Mouse (Mus musculus): ENCODE data around the gene Dok5. TPM values are rescaled to one million over a fixed set of nuclear protein-coding genes. Genes with fewer than 3 reads are reported as not detected.

Gene Dok5
- polyA plus RNA-seq, 2 experiments from 2014 or later = not detected

- ATAC-seq = no peak
Observed at GRCm38 (mm10) chr2:170863201-170863600, 131.6 kb downstream of the Dok5 start.

GRCm38 (mm10) chr2:170864043-170864442 is 132.4 kb downstream of the Dok5 start:
- no peak for ATAC-seq

GRCm38 (mm10) chr2:170864820-170865219 is 133.2 kb downstream of the Dok5 start:
- no peak for ATAC-seq

GRCm38 (mm10) chr2:170870566-170870965 is 139.0 kb downstream of the Dok5 start:
- ATAC-seq = no peak

GRCm38 (mm10) chr2:170871469-170871868 is 139.9 kb downstream of the Dok5 start:
- no peak for ATAC-seq

GRCm38 (mm10) chr2:170873382-170873781 is 141.8 kb downstream of the Dok5 start:
- no peak for ATAC-seq

- no peak for ATAC-seq
Observed at GRCm38 (mm10) chr2:170877515-170877914, 145.9 kb downstream of the Dok5 start.

- no peak for ATAC-seq
Observed at GRCm38 (mm10) chr2:170877936-170878335, 146.3 kb downstream of the Dok5 start.

GRCm38 (mm10) chr2:170884209-170884801 is 152.7 kb downstream of the Dok5 start:
- ATAC-seq = no peak

GRCm38 (mm10) chr2:170887984-170888383 is 156.4 kb downstream of the Dok5 start:
- no peak for ATAC-seq

- ATAC-seq = no peak
Observed at GRCm38 (mm10) chr2:170895096-170895495, 163.5 kb downstream of the Dok5 start.

- ATAC-seq = no peak
Observed at GRCm38 (mm10) chr2:170902204-170903028, 170.8 kb downstream of the Dok5 start.

GRCm38 (mm10) chr2:170903029-170903306 is 171.4 kb downstream of the Dok5 start:
- ATAC-seq = no peak

GRCm38 (mm10) chr2:170903367-170903766 is 171.8 kb downstream of the Dok5 start:
- ATAC-seq = no peak

- no peak for ATAC-seq
Observed at GRCm38 (mm10) chr2:170912589-170913223, 181.1 kb downstream of the Dok5 start.

- no peak for ATAC-seq
Observed at GRCm38 (mm10) chr2:170913863-170914262, 182.3 kb downstream of the Dok5 start.

GRCm38 (mm10) chr2:170915646-170916045 is 184.0 kb downstream of the Dok5 start:
- no peak for ATAC-seq

- no peak for ATAC-seq
Observed at GRCm38 (mm10) chr2:170922260-170922659, 190.7 kb downstream of the Dok5 start.

- no peak for ATAC-seq
Observed at GRCm38 (mm10) chr2:170924131-170924530, 192.5 kb downstream of the Dok5 start.

GRCm38 (mm10) chr2:170926237-170926636 is 194.6 kb downstream of the Dok5 start:
- no peak for ATAC-seq
